Mouse (Mus musculus) liver, adult 2 months (tissue): ENCODE data around the gene Kif18b.

Source experiments
- CTCF ChIP-seq: fragments of 200-500 bp; IDR thresholded peaks from 2 replicates; pipeline ENCODE4 v1.5.1; 2011; ENCODE audit warnings: low read depth, low read length, control low read depth
- POLR2A ChIP-seq: fragments of 200-500 bp; IDR thresholded peaks from 2 replicates; pipeline ENCODE4 v1.6.1; 2011; ENCODE audit warnings: low read length, control low read depth; ENCODE audit not compliant: insufficient read depth; ENCODE audit errors: extremely low read depth

- no peak for TF ChIP-seq POLR2A
- TF ChIP-seq CTCF: no peak
These were observed 13.5 kb downstream of the Kif18b start for GRCm38 (mm10) chr11:102911376-102911775.
